Mouse (Mus musculus): Measurements from ENCODE around the gene Polr3c.
"Not testable (repeated sequence)": the region's sequence is repeated elsewhere in the genome, so short reads cannot be mapped to it uniquely, and the experiment has no call there.

The Polr3c gene

DNA sequence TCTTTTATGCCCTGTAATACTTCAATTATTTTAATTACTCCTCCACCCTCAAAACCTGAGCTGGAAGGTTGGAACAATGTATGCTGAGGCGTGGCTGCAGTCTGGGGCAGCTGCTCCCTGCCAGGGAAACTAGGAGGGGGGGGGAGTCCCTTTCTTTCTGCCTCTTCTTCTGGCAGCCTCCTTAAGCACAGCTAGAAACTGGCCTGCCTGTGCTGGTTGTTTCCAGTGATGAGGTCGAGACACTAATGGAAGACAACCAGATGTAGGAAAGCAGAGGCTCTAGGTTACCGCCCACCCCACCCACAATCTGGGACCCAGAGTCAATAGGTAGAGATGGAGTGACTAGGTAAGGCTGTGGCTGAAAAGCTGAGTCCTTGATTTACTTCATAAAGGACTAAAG lies 51.7 kb downstream of the Polr3c start:
- no peak for DNase-seq (ENCODE audit: low read depth)

DNA sequence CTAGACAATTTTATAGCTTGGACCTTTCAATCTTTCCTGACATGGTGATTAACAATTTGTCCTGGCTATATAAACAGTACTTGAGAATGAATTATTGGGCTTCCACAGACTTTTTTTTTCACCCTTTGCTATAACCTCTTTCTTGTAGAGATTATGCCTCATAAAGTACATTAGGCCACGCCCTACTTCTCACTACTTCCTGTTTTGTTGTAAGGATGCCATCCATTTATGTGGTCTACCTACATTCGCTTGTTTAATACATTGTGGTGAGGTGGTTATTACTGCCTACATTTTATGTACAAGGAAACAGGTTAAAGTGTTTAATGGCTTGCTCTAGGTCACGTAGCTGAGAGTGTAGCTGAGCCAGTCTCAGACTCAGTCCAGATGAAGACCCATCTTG lies 52.3 kb downstream of the Polr3c start:
- DNase-seq (ENCODE audit: low read depth), result no peak

GRCm38 (mm10) chr3:96674442-96674841 lies 53.0 kb downstream of the Polr3c start:
- DNase-seq (ENCODE audit: low read depth), result no peak

- DNase-seq (ENCODE audit: low read depth), result no peak
Observed at GRCm38 (mm10) chr3:96673514-96673913, 53.9 kb downstream of the Polr3c start.

- no peak for DNase-seq (ENCODE audit: low read depth)
Observed at GRCm38 (mm10) chr3:96671519-96671918, 55.9 kb downstream of the Polr3c start.

DNA sequence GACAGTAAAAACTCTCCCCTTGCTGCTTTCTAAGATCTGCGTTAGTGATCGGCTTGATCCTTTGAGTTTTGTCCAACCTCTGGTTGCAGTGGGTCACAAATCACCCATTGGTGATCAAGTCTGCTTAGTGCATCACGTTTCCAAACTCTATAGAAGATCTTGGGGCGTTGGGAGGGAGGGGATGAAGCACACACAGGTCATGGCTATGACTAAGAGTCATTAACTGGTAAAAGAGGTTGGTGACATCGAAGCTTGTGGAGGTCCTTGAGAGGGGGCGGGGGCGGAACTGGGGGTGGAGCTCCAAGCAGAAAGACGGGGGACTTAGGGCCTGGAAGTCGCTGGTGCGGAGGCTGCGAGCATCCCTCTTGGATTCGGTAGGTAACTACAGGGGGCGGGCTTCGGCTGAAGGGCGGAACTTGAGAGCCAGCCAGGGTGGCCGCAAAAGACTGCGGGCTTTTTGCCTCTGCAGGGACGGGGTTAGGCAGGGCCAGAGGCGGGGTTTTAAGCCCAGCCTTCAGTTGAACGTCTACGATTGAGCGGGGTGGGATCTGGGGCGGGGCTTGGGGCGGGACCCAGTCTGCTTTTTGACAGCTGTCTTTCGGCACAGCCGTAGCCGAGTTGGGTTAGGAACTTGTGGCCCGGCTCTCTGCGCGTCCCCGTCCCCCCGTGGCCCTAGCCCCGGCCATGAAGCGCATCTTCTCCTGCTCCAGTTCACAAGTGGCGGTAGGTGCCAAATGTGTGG lies 57.5 kb downstream of the Polr3c start, which contains the start of gene Ankrd35:
Gene Ankrd35, plus strand, starts transcription at position 405 of the 742 bp plus-strand sequence.
- DNase-seq (ENCODE audit: low read depth), result peak; percentile 76

GRCm38 (mm10) chr3:96668424-96669067 lies 58.9 kb downstream of the Polr3c start:
- no peak for DNase-seq (ENCODE audit: low read depth)

DNA sequence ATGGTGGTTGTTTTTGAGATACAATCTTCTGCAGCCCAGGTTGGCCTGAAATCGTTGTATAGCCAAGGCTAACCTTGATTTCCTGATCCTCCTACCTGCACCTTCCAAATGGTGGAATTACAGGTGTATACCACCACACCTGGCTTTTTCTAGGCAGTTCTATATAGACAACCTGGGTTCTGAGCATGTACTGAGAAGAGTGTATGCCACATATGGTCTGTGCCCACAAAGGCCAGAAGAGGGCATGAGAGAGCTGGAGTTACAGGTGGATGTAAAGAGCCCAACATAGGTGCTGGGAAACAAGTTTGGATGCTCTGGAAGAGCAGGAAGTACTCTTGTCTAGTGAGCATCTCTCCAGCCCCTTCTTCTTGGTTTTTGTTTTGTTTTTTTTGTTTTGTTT lies 60.1 kb downstream of the Polr3c start:
- no peak for DNase-seq (ENCODE audit: low read depth)

DNA sequence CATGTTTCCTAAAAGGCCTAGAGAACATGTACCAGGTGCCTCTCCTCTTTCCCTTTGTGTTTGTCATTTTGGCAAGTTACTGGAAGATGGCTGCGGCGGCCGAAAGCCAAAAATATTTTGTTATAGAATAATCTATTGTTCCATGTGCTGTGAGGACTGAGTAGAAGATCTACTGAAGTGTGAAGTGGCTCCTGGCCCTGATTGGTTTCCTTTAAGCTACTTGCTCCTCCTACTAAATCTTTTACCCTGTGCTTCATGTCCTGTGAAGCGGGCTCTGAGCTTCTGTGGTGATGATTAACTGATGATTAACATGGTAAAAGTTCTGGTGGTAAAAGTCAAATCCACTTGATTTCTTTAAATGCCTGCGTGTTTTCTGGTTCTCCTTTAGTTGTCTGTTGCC lies 60.5 kb downstream of the Polr3c start:
- no peak for DNase-seq (ENCODE audit: low read depth)

DNA sequence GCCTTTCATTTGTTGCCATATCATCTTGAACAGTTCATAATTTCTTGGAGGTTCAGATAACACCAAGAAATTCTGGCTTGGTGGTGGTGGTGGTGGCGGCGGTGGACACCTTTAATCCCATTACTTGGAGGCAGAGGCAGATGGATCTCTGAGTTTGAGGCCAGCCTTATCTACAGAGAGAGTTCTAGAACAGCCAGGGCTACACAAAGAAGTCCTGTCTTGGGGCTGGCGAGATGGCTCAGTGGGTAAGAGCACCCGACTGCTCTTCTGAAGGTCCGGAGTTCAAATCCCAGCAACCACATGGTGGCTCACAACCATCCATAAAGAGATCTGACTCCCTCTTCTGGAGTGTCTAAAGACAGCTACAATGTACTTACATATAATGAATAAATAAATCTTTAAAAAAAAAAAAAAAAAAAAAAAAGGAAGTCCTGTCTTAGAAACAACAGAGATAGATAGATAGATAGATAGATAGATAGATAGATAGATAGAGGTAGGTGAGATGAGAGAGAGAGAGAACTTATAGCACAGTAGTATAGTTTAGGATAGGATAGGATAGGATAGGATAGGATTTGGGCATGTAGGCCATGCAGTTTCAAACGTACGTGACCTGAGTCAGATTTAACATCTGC lies 61.6 kb downstream of the Polr3c start:
- DNase-seq (ENCODE audit: low read depth), result not testable (repeated sequence)

DNA sequence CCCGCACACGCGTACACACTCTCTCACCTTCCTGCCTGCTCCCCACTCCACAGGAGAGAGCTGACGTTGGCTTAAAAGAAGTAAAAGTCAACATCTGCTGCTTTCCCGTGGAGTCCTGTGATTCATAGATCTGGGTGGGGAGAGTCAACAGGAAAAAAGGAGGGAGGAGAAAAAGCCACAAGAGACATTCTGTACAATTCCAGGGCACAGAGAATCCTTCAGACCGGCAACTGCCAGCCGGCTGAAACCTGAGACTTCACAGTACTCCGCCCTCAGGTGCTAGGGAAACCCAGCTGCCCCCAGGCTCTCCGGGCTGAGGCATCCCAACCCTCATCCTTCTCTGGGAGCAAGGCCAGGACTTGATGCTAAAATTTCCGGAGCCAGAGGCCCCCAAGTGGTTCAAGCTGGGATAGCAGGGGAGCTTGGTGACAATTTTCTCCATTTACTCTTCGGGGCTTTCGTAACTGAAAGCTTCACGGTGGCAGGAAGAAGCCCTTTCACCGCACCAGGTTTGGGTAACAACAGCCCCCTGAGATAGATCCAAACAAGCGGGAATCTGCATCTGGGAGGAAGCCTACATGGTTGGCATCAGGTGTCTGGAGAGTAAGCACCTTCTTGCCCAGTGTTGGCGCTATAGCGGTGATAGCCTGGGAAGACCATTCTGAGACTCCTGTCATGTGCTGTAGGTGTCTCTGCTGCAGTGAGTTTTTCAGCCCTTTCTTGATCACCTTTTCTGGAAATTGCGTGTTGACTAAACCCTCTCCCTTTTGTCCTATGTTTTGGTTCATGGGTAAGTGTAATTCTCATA lies 63.8 kb downstream of the Polr3c start:
- DNase-seq (ENCODE audit: low read depth), result peak; percentile 74

DNA sequence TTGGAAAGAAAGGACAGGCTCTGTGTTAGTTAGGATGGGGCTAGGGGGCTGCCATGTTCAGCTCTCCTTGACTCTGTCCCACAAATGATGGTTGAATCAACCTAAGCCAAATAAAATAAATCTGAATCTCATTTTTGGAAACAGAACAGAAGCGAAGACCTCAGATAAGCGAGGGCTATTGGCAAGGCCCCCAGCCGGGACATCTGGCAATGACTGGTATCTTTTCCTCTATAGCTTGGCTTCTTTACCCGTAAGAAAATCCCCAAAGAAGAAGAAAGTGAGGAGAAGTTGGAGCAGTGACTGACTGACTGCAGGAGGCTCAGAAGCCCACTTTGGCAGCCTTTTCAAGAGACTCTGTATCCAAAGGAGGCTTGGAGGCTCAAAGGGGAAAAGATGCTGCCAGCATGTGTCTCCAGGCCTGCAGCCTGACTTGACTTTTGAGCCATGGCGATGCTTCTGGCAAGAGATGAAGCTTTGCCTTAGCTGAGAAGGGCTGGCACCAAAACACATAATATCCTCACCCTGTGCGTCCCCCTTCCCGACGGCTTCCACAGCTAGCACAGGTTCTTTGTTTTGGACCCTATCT lies 64.6 kb downstream of the Polr3c start:
- DNase-seq (ENCODE audit: low read depth), result no peak
